Mouse (Mus musculus) kidney, adult 2 months (tissue): ENCODE data around the gene Dcun1d5. TPM values are rescaled to one million over a fixed set of nuclear protein-coding genes. Genes with fewer than 3 reads are reported as not detected.

ENCODE experiments used
- DNase-seq: peaks from one replicate; pipeline ENCODE4 v3.0.0; 2021
- H3K27ac ChIP-seq: fragments of 200-500 bp; 2 replicates; pipeline ENCODE4 v1.5.1; 2012; ENCODE audit warnings: low read depth, low read length, control low read depth, inconsistent platforms; ENCODE audit not compliant: insufficient read depth
- H3K27me3 ChIP-seq: fragments of 200-500 bp; replicated peaks from 2 replicates; pipeline ENCODE4 v1.6.1; 2012; ENCODE audit warnings: mild to moderate bottlenecking, moderate library complexity, low read length, inconsistent platforms; ENCODE audit not compliant: control insufficient read depth, insufficient read depth
- H3K36me3 ChIP-seq: fragments of 200-500 bp; 2 replicates; pipeline ENCODE4 v1.6.1; 2012; ENCODE audit warnings: mild to moderate bottlenecking, moderate library complexity, low read length, inconsistent platforms; ENCODE audit not compliant: control insufficient read depth, insufficient read depth
- H3K4me1 ChIP-seq: fragments of 200-500 bp; 2 replicates; pipeline ENCODE4 v1.6.1; 2011; ENCODE audit warnings: low read length; ENCODE audit not compliant: control insufficient read depth, insufficient read depth
- H3K4me3 ChIP-seq: fragments of 200-500 bp; 2 replicates; pipeline ENCODE4 v1.5.1; 2011; ENCODE audit warnings: mild to moderate bottlenecking, low read depth, low read length, control low read depth; ENCODE audit not compliant: insufficient read depth
- CTCF ChIP-seq: fragments of 200-500 bp; conservative IDR thresholded peaks from 2 replicates; pipeline ENCODE4 v1.5.1; 2011; ENCODE audit warnings: low read depth, mild to moderate bottlenecking, control low read depth, low read length, moderate library complexity, mixed read lengths; ENCODE audit not compliant: insufficient read depth, insufficient read length
- POLR2A ChIP-seq: fragments of 200-500 bp; IDR thresholded peaks from one replicate; pipeline ENCODE4 v1.6.1; 2011; ENCODE audit warnings: low read depth, low read length, control low read depth
- WGBS: fragments of 180-500 bp; shearing (Covaris S2); methylation state at CpG from one replicate; pipeline ENCODE4 v1.1.7; 2018; 5-methylcytosine and 5-hydroxymethylcytosine counted together
- polyA plus RNA-seq: library from polyadenylated mRNA; depleted of rRNA; stranded (reverse); fragments of >200 nt; gene quantifications from 2 replicates; pipeline ENCODE4 v1.2.3, GENCODE M21; 2012; rRNA removed

Gene Dcun1d5
- 15.8 and 16.3 TPM in 2 replicates for polyA plus RNA-seq

- Histone ChIP-seq H3K36me3 (no peaks in the 10 kb centered on the region), H3K4me3 (peak within 1 kb of the TSS; percentile 67), H3K27me3 (no peaks in the 10 kb centered on the region), H3K4me1 (peaks cover 2% of the 10 kb centered on the region; the same call in 1 of the 2 replicates), H3K27ac (peak within 1 kb of the TSS; percentile 53)
- peak; percentile 98 for DNase-seq
- TF ChIP-seq POLR2A (no peak), CTCF (no peak)
- under 1% methylated on average over 62 of the region's 62 CpGs for WGBS
These were observed at the start of gene Dcun1d5, which contains the start of gene Dync2h1 for GRCm38 (mm10) chr9:7184172-7184896. Gene Dcun1d5, plus strand, starts transcription at chr9:7184520. Gene Dync2h1, minus strand, starts transcription at chr9:7184446.

- peaks cover 2% of the 10 kb centered on the region for H3K36me3 ChIP-seq
- WGBS, result 97% methylated on average over 2 of the region's 2 CpGs
- H3K27me3 ChIP-seq, result no peaks in the 10 kb centered on the region
- no peak overlapping the region for H3K27ac ChIP-seq
- no peak overlapping the region for H3K4me3 ChIP-seq
- TF ChIP-seq POLR2A, result no peak
- no peak for TF ChIP-seq CTCF
- no peaks in the 10 kb centered on the region for H3K4me1 ChIP-seq
- no peak for DNase-seq
These were observed 29.9 kb upstream of the Dcun1d5 start for GRCm38 (mm10) chr9:7154391-7154790.

DNA sequence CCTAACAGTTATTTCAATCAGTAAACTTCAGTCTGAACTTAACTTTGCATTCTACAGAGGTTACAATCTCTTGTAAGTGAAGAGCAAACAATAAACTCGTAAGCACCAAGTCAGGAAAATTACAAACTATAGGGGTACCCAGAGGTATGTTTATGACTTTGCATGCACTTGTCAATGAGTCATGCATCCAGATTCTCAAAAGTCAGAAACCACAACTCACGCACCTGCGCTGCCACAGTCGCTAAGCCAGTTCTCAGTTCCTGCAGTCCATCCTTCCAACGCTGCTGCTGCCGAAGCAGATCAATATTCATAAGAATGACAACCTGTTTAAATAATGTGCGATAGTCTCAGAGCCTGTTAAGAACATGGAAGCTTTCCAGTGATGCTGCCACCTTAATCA lies 25.7 kb upstream of the Dcun1d5 start:
- DNase-seq, result no peak
- H3K4me3 ChIP-seq, result no peak overlapping the region
- H3K36me3 ChIP-seq, result peaks cover 2% of the 10 kb centered on the region
- no peaks in the 10 kb centered on the region for H3K4me1 ChIP-seq
- H3K27ac ChIP-seq, result no peak overlapping the region
- WGBS, result 93% methylated on average over 7 of the region's 7 CpGs
- no peaks in the 10 kb centered on the region for H3K27me3 ChIP-seq
- TF ChIP-seq POLR2A (no peak), CTCF (no peak)

- no peak overlapping the region for H3K4me3 ChIP-seq
- no peaks in the 10 kb centered on the region; the same call in 1 of the 2 replicates for H3K36me3 ChIP-seq
- 77% methylated on average over 3 of the region's 3 CpGs for WGBS
- no peak overlapping the region for H3K27ac ChIP-seq
- no peak for TF ChIP-seq CTCF
- no peak for TF ChIP-seq POLR2A
- DNase-seq, result no peak
- no peaks in the 10 kb centered on the region for H3K4me1 ChIP-seq
- H3K27me3 ChIP-seq, result no peaks in the 10 kb centered on the region
These were observed 24.6 kb upstream of the Dcun1d5 start for GRCm38 (mm10) chr9:7159718-7160117.

- H3K4me1 ChIP-seq, result no peaks in the 10 kb centered on the region
- H3K27me3 ChIP-seq, result no peaks in the 10 kb centered on the region
- H3K27ac ChIP-seq, result no peak overlapping the region
- 97% methylated on average over 5 of the region's 5 CpGs for WGBS
- 0 out of 2 replicates have a peak, but pooled peaks cover 2% of the 10 kb centered on the region for H3K36me3 ChIP-seq
- no peak for TF ChIP-seq CTCF
- no peak for TF ChIP-seq POLR2A
- DNase-seq, result no peak
- no peak overlapping the region for H3K4me3 ChIP-seq
These were observed 23.6 kb upstream of the Dcun1d5 start for GRCm38 (mm10) chr9:7160688-7161087.

DNA sequence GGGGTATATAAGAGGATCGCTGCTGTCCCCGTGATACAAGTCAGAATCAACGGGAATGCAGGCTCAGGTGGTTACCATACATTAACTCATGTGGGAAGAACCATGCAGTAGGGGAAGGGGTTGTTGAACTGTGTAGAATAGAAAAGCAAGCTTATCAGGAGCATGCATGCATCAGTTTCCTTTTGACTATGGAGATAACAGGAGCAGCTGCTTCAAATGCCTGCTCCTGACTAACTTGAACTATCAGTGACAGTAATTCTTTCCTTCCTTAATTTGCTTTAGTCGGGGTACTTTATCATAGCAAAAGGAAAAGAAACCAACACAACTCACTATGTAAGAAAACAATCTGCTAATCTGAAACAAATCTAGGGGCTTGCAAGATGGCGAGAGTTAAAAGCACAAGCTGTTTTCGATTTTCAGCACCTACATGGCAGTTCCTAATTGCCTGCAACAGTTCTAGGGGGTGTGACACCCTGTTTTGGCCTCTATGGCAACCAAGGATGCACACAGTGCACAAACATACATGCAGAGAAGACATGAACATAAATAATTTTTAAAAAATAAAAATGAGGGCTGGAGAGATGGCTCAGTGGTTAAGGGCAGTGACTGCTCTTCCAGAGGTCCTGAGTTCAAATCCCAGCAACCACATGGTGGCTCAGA lies 16.9 kb upstream of the Dcun1d5 start:
- no peak for TF ChIP-seq CTCF
- no peak for TF ChIP-seq POLR2A
- Histone ChIP-seq H3K4me1 (no peaks in the 10 kb centered on the region), H3K27me3 (no peaks in the 10 kb centered on the region), H3K36me3 (peaks cover 2% of the 10 kb centered on the region; the same call in 1 of the 2 replicates), H3K27ac (no peak overlapping the region), H3K4me3 (no peak overlapping the region)
- WGBS, result 91% methylated on average over 6 of the region's 6 CpGs
- no peak for DNase-seq

DNA sequence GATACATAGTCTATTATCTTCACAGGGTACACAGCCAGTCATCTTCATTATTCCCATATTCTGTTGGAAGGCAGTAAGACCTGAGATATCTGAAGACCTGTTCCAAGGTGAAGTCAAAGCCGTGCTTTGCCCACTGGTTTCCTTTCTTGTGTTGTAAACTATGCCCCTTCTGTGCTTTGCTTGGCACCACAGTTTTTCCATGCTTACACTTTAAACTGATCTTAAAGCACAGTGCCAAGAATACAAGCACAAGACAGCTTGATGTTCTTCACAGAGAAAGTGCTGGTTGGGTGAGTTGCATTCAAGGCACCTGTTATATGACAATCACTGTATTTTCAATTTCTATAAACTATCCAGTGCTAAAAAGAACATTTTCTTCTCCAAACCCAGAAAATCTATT lies 10.6 kb upstream of the Dcun1d5 start:
- TF ChIP-seq CTCF, result no peak
- no peak for TF ChIP-seq POLR2A
- no peaks in the 10 kb centered on the region for H3K27me3 ChIP-seq
- H3K36me3 ChIP-seq, result no peaks in the 10 kb centered on the region
- no peaks in the 10 kb centered on the region; the same call in 1 of the 2 replicates for H3K4me1 ChIP-seq
- no peak overlapping the region for H3K4me3 ChIP-seq
- H3K27ac ChIP-seq, result no peak overlapping the region
- WGBS, result 55% methylated on average over 1 of the region's 1 CpGs
- peak; percentile 69 for DNase-seq
